15 mouse cellular contexts compared by ENCODE assay signal in the genomic region with DNA sequence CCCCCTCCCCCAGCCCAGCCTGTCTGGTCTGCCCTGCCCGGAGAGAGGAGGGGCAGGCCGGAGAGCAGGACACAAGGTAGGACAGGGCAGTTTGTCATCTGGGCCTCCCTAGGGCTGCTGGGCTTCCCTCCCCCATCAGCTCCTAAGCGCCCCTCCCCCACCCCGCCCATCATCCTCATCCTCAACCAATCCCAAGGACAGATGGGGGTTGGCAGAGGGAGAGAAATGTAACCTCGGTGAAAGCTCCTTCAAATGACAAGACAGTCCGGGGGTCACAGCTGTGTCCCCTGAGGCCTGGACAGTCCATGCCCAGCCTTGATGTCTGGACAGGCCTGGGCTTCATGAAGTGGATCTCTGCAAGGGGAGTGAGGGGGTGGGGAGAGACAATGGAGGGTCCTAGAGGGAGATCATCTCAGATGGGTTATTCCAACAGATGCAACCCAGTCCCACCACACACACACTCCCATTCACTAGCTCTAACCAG. TPM values are rescaled to one million over a fixed set of nuclear protein-coding genes. Genes with fewer than 3 reads are reported as not detected.
DNase-seq lines count a peak whose midpoint lies in the region; ATAC-seq and TF ChIP-seq lines count a peak whose summit lies in the region.
"Had no signal": no experiment of that assay in that cellular context is flagged by ENCODE, and none has a peak within 500 bp of the region (broad histone marks: within the 10 kb centered on the region; RNA-seq: fewer than 3 reads in every experiment).

No protein-coding gene starts in this region.

- no peak for TF ChIP-seq CTCF in forebrain, postnatal 0 days (IDR thresholded peaks at IDR 0.05; ENCODE audit: low read depth)
- no peak for TF ChIP-seq CTCF in hindbrain, postnatal 0 days (IDR thresholded peaks at IDR 0.05; ENCODE audit: low read depth)

- no peak for ATAC-seq in forebrain, postnatal 0 days
- ATAC-seq in lung, embryonic 15.5 days (ENCODE audit: borderline replicate concordance, extremely low read depth, low FRiP score, low TSS enrichment), result no peak
- peak; percentile 34; the same call in 1 of the 2 replicates for ATAC-seq in hindbrain, postnatal 0 days

- no peak overlapping the region for H3K9ac ChIP-seq in forebrain, postnatal 0 days
- H3K9ac ChIP-seq in lung, embryonic 15.5 days, result peak overlapping the region; percentile 9; the same call in 1 of the 2 replicates
- H3K9ac ChIP-seq in hindbrain, postnatal 0 days (replicated peaks; ENCODE audit: low read length), result no peak overlapping the region

- peak overlapping the region; percentile 86 for H3K27ac ChIP-seq in forebrain, embryonic 10.5 days
- no peak overlapping the region for H3K27ac ChIP-seq in forebrain, postnatal 0 days (ENCODE audit: low read depth, low read length)
- 0 out of 2 replicates have a peak overlapping the region, but pooled peaks have one; percentile 15 for H3K27ac ChIP-seq in lung, embryonic 15.5 days
- no peak overlapping the region for H3K27ac ChIP-seq in hindbrain, postnatal 0 days

- no peaks in the 10 kb centered on the region for H3K9me3 ChIP-seq in forebrain, embryonic 10.5 days
- H3K9me3 ChIP-seq in forebrain, postnatal 0 days (ENCODE audit: low read length), result no peaks in the 10 kb centered on the region
- no peaks in the 10 kb centered on the region for H3K9me3 ChIP-seq in lung, embryonic 15.5 days
- no peaks in the 10 kb centered on the region for H3K9me3 ChIP-seq in hindbrain, postnatal 0 days (ENCODE audit: low read length)

- 7% methylated on average over 6 of the region's 6 CpGs for WGBS in forebrain, embryonic 10.5 days
- WGBS in forebrain, postnatal 0 days, result 16% methylated on average over 5 of the region's 6 CpGs
- WGBS in lung, embryonic 15.5 days, result 28% methylated on average over 5 of the region's 6 CpGs
- WGBS in hindbrain, postnatal 0 days, result 21% methylated on average over 6 of the region's 6 CpGs

- H3K27me3 ChIP-seq in forebrain, embryonic 10.5 days (ENCODE audit: poor library complexity, severe bottlenecking), result no peaks in the 10 kb centered on the region; the same call in 1 of the 2 replicates
- no peaks in the 10 kb centered on the region for H3K27me3 ChIP-seq in forebrain, postnatal 0 days (ENCODE audit: insufficient read depth, low read length)
- no peaks in the 10 kb centered on the region for H3K27me3 ChIP-seq in lung, embryonic 15.5 days
- H3K27me3 ChIP-seq in hindbrain, postnatal 0 days (ENCODE audit: insufficient read depth, low read length), result no peaks in the 10 kb centered on the region

- no peak overlapping the region for H3K4me2 ChIP-seq in forebrain, postnatal 0 days (ENCODE audit: low read depth)
- H3K4me2 ChIP-seq in lung, embryonic 15.5 days, result no peak overlapping the region
- no peak overlapping the region for H3K4me2 ChIP-seq in hindbrain, postnatal 0 days (ENCODE audit: low read depth, low read length)

- peaks cover 98% of the 10 kb centered on the region for H3K4me1 ChIP-seq in forebrain, embryonic 10.5 days
- no peaks in the 10 kb centered on the region for H3K4me1 ChIP-seq in forebrain, postnatal 0 days (ENCODE audit: insufficient read depth)
- H3K4me1 ChIP-seq in lung, embryonic 15.5 days, result peaks cover 62% of the 10 kb centered on the region
- peaks cover 15% of the 10 kb centered on the region; the same call in 1 of the 2 replicates for H3K4me1 ChIP-seq in hindbrain, postnatal 0 days (ENCODE audit: insufficient read depth, low read length)

- H3K36me3 ChIP-seq in forebrain, embryonic 10.5 days (replicated peaks), result peaks cover 18% of the 10 kb centered on the region; the same call in 1 of the 2 replicates
- H3K36me3 ChIP-seq in forebrain, postnatal 0 days (ENCODE audit: insufficient read depth), result no peaks in the 10 kb centered on the region
- H3K36me3 ChIP-seq in lung, embryonic 15.5 days, result no peaks in the 10 kb centered on the region
- H3K36me3 ChIP-seq in hindbrain, postnatal 0 days (ENCODE audit: insufficient read depth, low read length), result no peaks in the 10 kb centered on the region

- peak overlapping the region; percentile 27 for H3K4me3 ChIP-seq in forebrain, embryonic 10.5 days
- H3K4me3 ChIP-seq in forebrain, postnatal 0 days (ENCODE audit: low read depth, low read length), result no peak overlapping the region
- H3K4me3 ChIP-seq in lung, embryonic 15.5 days, result no peak overlapping the region
- no peak overlapping the region for H3K4me3 ChIP-seq in hindbrain, postnatal 0 days (ENCODE audit: low read length)

- DNase-seq in forebrain, embryonic 10.5 days (ENCODE audit: extremely low spot score, low spot score), result no peak
- no peak for DNase-seq in forebrain, postnatal 0 days
- no peak for DNase-seq in lung, postnatal 25 days (ENCODE audit: low spot score)
- no peak for DNase-seq in hindbrain, postnatal 0 days (ENCODE audit: low spot score)
- peak; percentile 79 for DNase-seq in retina, postnatal 1 day
- no peak for DNase-seq in urinary bladder, adult 18-20 months (ENCODE audit: low spot score in 2 of 2)
- DNase-seq in layer of hippocampus, postnatal 25 days (ENCODE audit: extremely low spot score in 1 of 2, low spot score in 1 of 2), result no peak
- DNase-seq: heart, postnatal 4 days; kidney, postnatal 10 days; lung, adult 18-20 months had no signal

RNA-seq across cellular contexts. Expression of a gene that starts 12.0 kb away (rescaled TPM):
- 0.80 and 0.82 TPM in 2 replicates for polyA plus RNA-seq in forebrain, embryonic 10.5 days (2016; fragmentation: Nextera tagmentation; extraction: Ambion mirVana)
- total RNA-seq in forebrain, postnatal 0 days (2014; rRNA removed), result 0.85 and 1.3 TPM in 2 replicates
- 0.06 TPM in 1 of 2 replicates, not detected in the other for polyA plus RNA-seq in forebrain, postnatal 0 days (2015; fragmentation: Nextera tagmentation; extraction: Ambion mirVana)
- polyA plus RNA-seq in lung, embryonic 15.5 days (2015; fragmentation: Nextera tagmentation; extraction: Ambion mirVana), result 0.19 and 0.24 TPM in 2 replicates
- total RNA-seq in hindbrain, postnatal 0 days (2014; rRNA removed), result 2.3 and 4.0 TPM in 2 replicates
- 0.10 and 0.11 TPM in 2 replicates for polyA plus RNA-seq in hindbrain, postnatal 0 days (2015; fragmentation: Nextera tagmentation; extraction: Ambion mirVana)
- total RNA-seq in layer of hippocampus, postnatal 25 days (2021), result 1 to 10 TPM; 1.5 TPM

RNA-seq across cellular contexts. Expression of a gene that starts 19.2 kb away (rescaled TPM):
- not detected in 2 replicates for polyA plus RNA-seq in forebrain, embryonic 10.5 days (2016; fragmentation: Nextera tagmentation; extraction: Ambion mirVana)
- not detected in 2 replicates for total RNA-seq in forebrain, postnatal 0 days (2014; rRNA removed)
- polyA plus RNA-seq in forebrain, postnatal 0 days (2015; fragmentation: Nextera tagmentation; extraction: Ambion mirVana), result not detected in 2 replicates
- 0.19 TPM in 1 of 2 replicates, not detected in the other for polyA plus RNA-seq in lung, embryonic 15.5 days (2015; fragmentation: Nextera tagmentation; extraction: Ambion mirVana)
- not detected in 2 replicates for total RNA-seq in hindbrain, postnatal 0 days (2014; rRNA removed)
- polyA plus RNA-seq in hindbrain, postnatal 0 days (2015; fragmentation: Nextera tagmentation; extraction: Ambion mirVana), result not detected in 2 replicates
- not detected for total RNA-seq in layer of hippocampus, postnatal 25 days (2021)
- polyA plus RNA-seq: brain, embryonic 14.5 days; stomach, embryonic 14.5 days had no signal

RNA-seq across cellular contexts. Expression of a gene that starts 49.1 kb away (rescaled TPM):
- polyA plus RNA-seq in forebrain, embryonic 10.5 days (2016; fragmentation: Nextera tagmentation; extraction: Ambion mirVana), result not detected in 2 replicates
- total RNA-seq in forebrain, postnatal 0 days (2014; rRNA removed), result not detected in 2 replicates
- polyA plus RNA-seq in forebrain, postnatal 0 days (2015; fragmentation: Nextera tagmentation; extraction: Ambion mirVana), result not detected in 2 replicates
- polyA plus RNA-seq in lung, embryonic 15.5 days (2015; fragmentation: Nextera tagmentation; extraction: Ambion mirVana), result not detected in 2 replicates
- total RNA-seq in hindbrain, postnatal 0 days (2014; rRNA removed), result not detected in 2 replicates
- polyA plus RNA-seq in hindbrain, postnatal 0 days (2015; fragmentation: Nextera tagmentation; extraction: Ambion mirVana), result not detected in 2 replicates
- not detected for total RNA-seq in layer of hippocampus, postnatal 25 days (2021)
- total RNA-seq: gastrocnemius, postnatal 4 days; heart, postnatal 4 days; left cerebral cortex, postnatal 10 days had no signal
- polyA plus RNA-seq: brain, embryonic 14.5 days; stomach, embryonic 14.5 days had no signal

Comparison
In these comparisons a context has a peak if more than half of its experiments do, and no peak if none do; other contexts are left out.
1. H3K27ac ChIP-seq: peak in forebrain, embryonic 10.5 days (single experiment) and lung, embryonic 15.5 days (single experiment); none in forebrain, postnatal 0 days (single experiment) and hindbrain, postnatal 0 days (single experiment).